Mouse (Mus musculus): Measurements from ENCODE around the gene Ppil6. TPM values are rescaled to one million over a fixed set of nuclear protein-coding genes. Genes with fewer than 3 reads are reported as not detected.

Ppil6 gene
- 11.1 and 11.7 TPM in 2 replicates for polyA plus RNA-seq (2015; fragmentation: Nextera tagmentation; extraction: Ambion mirVana)

DNA sequence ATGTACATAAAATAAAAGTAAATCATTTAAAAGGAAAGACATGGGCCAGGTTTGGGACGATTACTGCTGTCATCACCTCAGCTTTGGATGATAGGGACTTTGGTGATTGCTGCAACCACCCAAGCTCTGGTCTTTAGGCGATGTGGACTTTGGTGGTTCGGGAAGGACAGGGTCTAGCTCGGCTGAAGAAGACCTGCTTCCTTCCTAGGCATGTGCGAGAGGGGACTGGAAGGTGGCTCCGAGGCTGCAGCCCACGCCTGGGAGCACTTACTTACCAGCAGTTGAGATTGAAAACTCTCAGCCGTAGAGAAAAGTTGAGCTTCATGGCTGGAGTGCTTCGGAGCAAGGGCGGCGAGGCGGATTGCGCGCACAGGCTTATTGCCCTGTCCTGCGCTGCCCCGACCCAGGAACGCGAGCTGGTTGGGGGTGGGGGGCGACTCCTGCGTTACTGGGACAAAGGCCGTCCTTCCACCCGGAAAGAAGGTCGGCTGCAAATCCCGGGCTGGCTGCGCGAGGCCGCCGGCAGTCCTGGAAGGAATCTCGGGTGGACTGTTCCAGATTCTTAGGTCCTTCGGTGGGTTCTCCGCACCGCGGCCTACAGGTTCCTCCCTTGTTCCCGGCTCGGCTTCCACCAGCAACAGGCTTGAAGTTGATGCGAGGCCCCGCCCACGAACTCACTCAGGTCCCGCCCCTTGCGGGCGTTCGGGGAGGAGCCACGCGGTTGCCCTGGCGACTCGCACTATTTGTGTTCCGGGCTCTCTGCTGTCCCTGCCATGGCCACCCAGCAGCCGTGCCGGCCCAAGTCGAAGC, at the start of gene Ppil6, which contains the start of gene Smpd2:
Ppil6 (plus strand) TSS at position 732 of the 810 bp plus-strand sequence.
Smpd2 (minus strand) TSS at position 662 of the 810 bp plus-strand sequence.
- no peaks in the 10 kb centered on the region for H3K9me3 ChIP-seq (ENCODE audit: low read length)
- DNase-seq (ENCODE audit: low spot score) (peak; percentile 97), ATAC-seq (peak; percentile 97)
- H3K36me3 ChIP-seq (ENCODE audit: insufficient read depth, low read length), result peaks cover 21% of the 10 kb centered on the region
- H3K4me1 ChIP-seq (ENCODE audit: insufficient read depth, low read depth, low read length), result peaks cover 5% of the 10 kb centered on the region; the same call in 1 of the 2 replicates
- peak within 1 kb of the TSS; percentile 80 for H3K27ac ChIP-seq (ENCODE audit: low read length)
- H3K4me2 ChIP-seq (replicated peaks; ENCODE audit: low read depth, low read length), result peak within 1 kb of the TSS; percentile 98
- H3K4me3 ChIP-seq (ENCODE audit: low read depth, low read length), result peak within 1 kb of the TSS; percentile 68
- TF ChIP-seq CTCF (IDR thresholded peaks at IDR 0.05) (peak; percentile 33), EP300 (IDR thresholded peaks at IDR 0.05) (no peak)
- no peaks in the 10 kb centered on the region for H3K27me3 ChIP-seq (replicated peaks; ENCODE audit: insufficient read depth, low read length)
- H3K9ac ChIP-seq (replicated peaks; ENCODE audit: low read depth), result peak within 1 kb of the TSS; percentile 58
- under 1% methylated on average over 50 of the region's 50 CpGs for WGBS

DNA sequence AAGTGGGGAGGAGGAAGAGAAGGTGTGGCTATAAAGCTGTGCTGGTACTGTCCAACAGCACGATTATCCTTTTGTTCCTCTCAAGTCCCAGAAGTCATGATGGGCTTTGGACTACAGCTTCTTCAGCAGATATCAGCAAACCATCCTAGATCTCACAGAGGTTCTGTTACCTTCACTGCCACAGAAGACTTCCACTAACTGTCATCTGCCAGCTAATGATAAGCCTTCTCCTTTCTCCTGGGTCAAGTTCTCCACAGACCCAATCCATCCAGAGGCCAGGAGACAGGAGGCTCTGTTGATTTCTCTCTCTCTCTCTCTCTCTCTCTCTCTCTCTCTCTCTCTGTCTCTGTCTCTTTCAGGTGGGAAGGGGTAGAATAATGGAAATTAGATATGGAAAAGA, 42.0 kb upstream of the Ppil6 start:
- H3K4me3 ChIP-seq (ENCODE audit: low read depth, low read length), result no peak overlapping the region
- TF ChIP-seq CTCF (IDR thresholded peaks at IDR 0.05) (no peak), EP300 (IDR thresholded peaks at IDR 0.05) (no peak)
- no peaks in the 10 kb centered on the region for H3K9me3 ChIP-seq (ENCODE audit: low read length)
- H3K9ac ChIP-seq (replicated peaks; ENCODE audit: low read depth), result no peak overlapping the region
- 77% methylated on average over 1 of the region's 1 CpGs for WGBS
- no peak for DNase-seq (ENCODE audit: low spot score)
- H3K27ac ChIP-seq (ENCODE audit: low read length), result no peak overlapping the region
- no peaks in the 10 kb centered on the region for H3K27me3 ChIP-seq (replicated peaks; ENCODE audit: insufficient read depth, low read length)
- H3K36me3 ChIP-seq (ENCODE audit: insufficient read depth, low read length), result no peaks in the 10 kb centered on the region
- H3K4me1 ChIP-seq (ENCODE audit: insufficient read depth, low read depth, low read length), result no peaks in the 10 kb centered on the region
- no peak for ATAC-seq
- no peak overlapping the region for H3K4me2 ChIP-seq (replicated peaks; ENCODE audit: low read depth, low read length)

DNA sequence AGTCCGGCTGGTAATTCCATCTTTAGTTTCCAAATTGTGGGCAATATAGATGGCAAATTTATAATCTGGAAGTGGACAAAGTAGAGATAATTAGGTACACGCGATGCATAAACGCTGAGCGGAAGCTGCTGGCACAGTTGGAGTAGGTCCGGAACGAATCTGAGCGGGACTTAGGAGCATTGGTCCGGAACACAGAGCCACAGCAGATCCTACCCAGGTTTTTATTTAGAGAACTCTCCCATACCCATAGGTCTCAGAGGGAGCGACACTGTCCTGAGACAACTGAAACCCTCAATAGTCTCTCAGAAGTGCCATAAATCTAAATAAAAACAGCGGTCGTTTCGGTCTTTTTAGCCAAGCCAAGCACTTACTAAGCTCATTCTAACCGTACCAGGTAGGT, 40.6 kb upstream of the Ppil6 start:
- H3K9me3 ChIP-seq (ENCODE audit: low read length), result no peaks in the 10 kb centered on the region
- peak; percentile 44 for ATAC-seq
- H3K9ac ChIP-seq (replicated peaks; ENCODE audit: low read depth), result peak overlapping the region; percentile 93; the same call in 1 of the 2 replicates
- 10% methylated on average over 14 of the region's 14 CpGs for WGBS
- no peaks in the 10 kb centered on the region for H3K4me1 ChIP-seq (ENCODE audit: insufficient read depth, low read depth, low read length)
- H3K36me3 ChIP-seq (ENCODE audit: insufficient read depth, low read length), result no peaks in the 10 kb centered on the region
- H3K4me3 ChIP-seq (ENCODE audit: low read depth, low read length), result peak overlapping the region; percentile 91
- no peaks in the 10 kb centered on the region for H3K27me3 ChIP-seq (replicated peaks; ENCODE audit: insufficient read depth, low read length)
- no peak for TF ChIP-seq EP300 (IDR thresholded peaks at IDR 0.05)
- TF ChIP-seq CTCF (IDR thresholded peaks at IDR 0.05), result no peak
- H3K4me2 ChIP-seq (replicated peaks; ENCODE audit: low read depth, low read length), result peak overlapping the region; percentile 77
- no peak for DNase-seq (ENCODE audit: low spot score)
- peak overlapping the region; percentile 92 for H3K27ac ChIP-seq (ENCODE audit: low read length)

DNA sequence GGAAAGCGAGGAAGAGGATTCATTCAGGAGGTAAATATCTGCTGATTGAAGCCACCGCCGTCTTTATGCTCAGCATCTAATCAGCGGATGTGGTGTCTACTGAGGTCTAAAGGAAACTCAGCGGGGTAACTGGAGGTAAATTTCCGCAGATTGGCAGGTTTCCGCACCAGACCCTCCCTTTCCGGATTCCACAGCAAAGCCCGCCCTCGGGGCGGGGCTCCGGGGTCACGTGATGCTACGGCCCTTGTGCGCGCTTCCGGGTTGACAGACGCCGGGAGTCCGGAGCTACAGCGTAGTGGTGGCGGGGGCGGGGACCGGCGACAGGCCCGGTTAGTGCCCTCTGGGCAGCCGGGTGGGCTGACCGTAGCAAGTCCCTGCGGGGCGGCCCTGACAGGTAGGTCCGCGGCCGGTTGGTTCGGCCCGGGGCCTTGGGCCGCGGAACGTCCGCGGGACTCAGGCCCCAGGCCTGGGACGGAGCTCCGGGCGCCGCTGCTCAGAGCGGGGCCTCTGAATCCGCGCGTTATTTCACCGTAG, 40.0 kb upstream of the Ppil6 start, which contains the start of gene Zbtb24:
Zbtb24 (plus strand) TSS at position 247 of the 534 bp plus-strand sequence.
- Histone ChIP-seq H3K9ac (replicated peaks; ENCODE audit: low read depth) (peak within 1 kb of the TSS; percentile 93), H3K4me3 (ENCODE audit: low read depth, low read length) (peak within 1 kb of the TSS; percentile 91), H3K36me3 (ENCODE audit: insufficient read depth, low read length) (0 out of 2 replicates have a peak, but pooled peaks cover 4% of the 10 kb centered on the region), H3K27ac (ENCODE audit: low read length) (peak within 1 kb of the TSS; percentile 92), H3K4me1 (ENCODE audit: insufficient read depth, low read depth, low read length) (no peaks in the 10 kb centered on the region), H3K27me3 (replicated peaks; ENCODE audit: insufficient read depth, low read length) (no peaks in the 10 kb centered on the region), H3K4me2 (replicated peaks; ENCODE audit: low read depth, low read length) (peak within 1 kb of the TSS; percentile 77), H3K9me3 (ENCODE audit: low read length) (no peaks in the 10 kb centered on the region)
- peak; percentile 69; the same call in 1 of the 2 replicates for TF ChIP-seq EP300 (IDR thresholded peaks at IDR 0.05)
- TF ChIP-seq CTCF (IDR thresholded peaks at IDR 0.05), result no peak
- WGBS, result 2% methylated on average over 43 of the region's 49 CpGs
- ATAC-seq (peak; percentile 98), DNase-seq (ENCODE audit: low spot score) (peak; percentile 97)

DNA sequence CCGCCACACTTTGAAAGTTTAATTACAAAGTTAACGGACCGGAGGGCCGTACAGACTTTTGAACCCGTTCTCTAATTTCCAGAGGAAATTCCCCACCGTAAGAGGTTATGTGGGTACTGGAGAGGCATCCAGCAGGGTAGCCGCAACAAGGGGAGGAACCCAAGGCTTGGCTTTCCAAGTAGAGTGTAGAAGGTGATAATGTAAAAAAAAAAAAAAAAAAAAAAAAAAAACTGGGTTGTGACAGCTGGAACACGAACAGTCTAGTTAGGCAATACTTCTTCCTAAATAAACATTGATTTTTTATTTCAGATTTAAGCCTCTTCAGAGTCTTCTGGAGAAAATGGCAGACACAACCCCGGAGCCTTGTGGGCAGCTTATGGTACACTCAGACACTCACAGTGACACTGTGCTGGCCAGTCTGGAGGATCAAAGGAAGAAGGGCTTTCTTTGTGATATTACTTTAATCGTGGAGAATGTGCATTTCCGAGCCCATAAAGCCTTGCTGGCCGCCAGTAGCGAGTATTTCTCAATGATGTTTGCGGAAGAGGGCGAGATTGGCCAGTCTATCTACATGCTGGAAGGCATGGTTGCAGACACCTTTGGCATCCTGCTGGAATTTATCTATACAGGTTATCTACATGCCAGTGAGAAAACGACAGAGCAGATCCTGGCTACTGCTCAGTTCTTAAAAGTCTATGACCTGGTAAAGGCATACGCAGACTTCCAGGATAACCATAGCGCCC, 39.3 kb upstream of the Ppil6 start:
- Histone ChIP-seq H3K27ac (ENCODE audit: low read length) (peak overlapping the region; percentile 92), H3K4me1 (ENCODE audit: insufficient read depth, low read depth, low read length) (no peaks in the 10 kb centered on the region), H3K36me3 (ENCODE audit: insufficient read depth, low read length) (0 out of 2 replicates have a peak, but pooled peaks cover 6% of the 10 kb centered on the region), H3K9ac (replicated peaks; ENCODE audit: low read depth) (peak overlapping the region; percentile 93), H3K4me2 (replicated peaks; ENCODE audit: low read depth, low read length) (peak overlapping the region; percentile 77), H3K4me3 (ENCODE audit: low read depth, low read length) (peak overlapping the region; percentile 91), H3K27me3 (replicated peaks; ENCODE audit: insufficient read depth, low read length) (no peaks in the 10 kb centered on the region), H3K9me3 (ENCODE audit: low read length) (no peaks in the 10 kb centered on the region)
- 43% methylated on average over 18 of the region's 18 CpGs for WGBS
- peak; percentile 15 for ATAC-seq
- TF ChIP-seq EP300 (IDR thresholded peaks at IDR 0.05) (no peak), CTCF (IDR thresholded peaks at IDR 0.05) (no peak)
- DNase-seq (ENCODE audit: low spot score), result peak; percentile 64

DNA sequence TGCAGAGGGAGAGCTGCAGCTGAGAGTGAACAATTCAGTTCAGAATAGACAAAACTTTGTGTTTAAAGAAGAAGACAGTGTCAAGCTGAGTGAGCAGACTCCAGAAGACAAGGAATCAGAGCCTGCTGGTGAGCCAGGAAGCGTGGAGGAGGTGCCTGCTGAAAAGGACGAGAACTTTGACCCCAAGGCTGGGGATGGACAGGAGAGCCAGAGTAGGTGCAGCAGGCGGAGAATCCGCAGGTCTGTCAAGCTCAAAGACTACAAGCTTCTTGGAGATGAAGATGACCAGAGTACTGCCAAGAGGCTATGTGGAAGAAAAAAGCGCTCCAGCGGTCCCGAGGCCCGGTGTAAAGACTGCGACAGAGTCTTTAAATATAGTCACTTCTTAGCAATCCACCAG, 38.6 kb upstream of the Ppil6 start:
- no peak for ATAC-seq
- H3K4me1 ChIP-seq (ENCODE audit: insufficient read depth, low read depth, low read length), result no peaks in the 10 kb centered on the region
- H3K4me3 ChIP-seq (ENCODE audit: low read depth, low read length), result no peak overlapping the region
- WGBS, result 92% methylated on average over 9 of the region's 9 CpGs
- TF ChIP-seq EP300 (IDR thresholded peaks at IDR 0.05), result no peak
- TF ChIP-seq CTCF (IDR thresholded peaks at IDR 0.05), result no peak
- H3K27ac ChIP-seq (ENCODE audit: low read length), result no peak overlapping the region
- 0 out of 2 replicates have a peak, but pooled peaks cover 9% of the 10 kb centered on the region for H3K36me3 ChIP-seq (ENCODE audit: insufficient read depth, low read length)
- no peaks in the 10 kb centered on the region for H3K9me3 ChIP-seq (ENCODE audit: low read length)
- no peak overlapping the region for H3K4me2 ChIP-seq (replicated peaks; ENCODE audit: low read depth, low read length)
- no peaks in the 10 kb centered on the region for H3K27me3 ChIP-seq (replicated peaks; ENCODE audit: insufficient read depth, low read length)
- H3K9ac ChIP-seq (replicated peaks; ENCODE audit: low read depth), result no peak overlapping the region
- DNase-seq (ENCODE audit: low spot score), result no peak
